Mouse (Mus musculus): Measurements from ENCODE around the gene Ap1ar.

DNA sequence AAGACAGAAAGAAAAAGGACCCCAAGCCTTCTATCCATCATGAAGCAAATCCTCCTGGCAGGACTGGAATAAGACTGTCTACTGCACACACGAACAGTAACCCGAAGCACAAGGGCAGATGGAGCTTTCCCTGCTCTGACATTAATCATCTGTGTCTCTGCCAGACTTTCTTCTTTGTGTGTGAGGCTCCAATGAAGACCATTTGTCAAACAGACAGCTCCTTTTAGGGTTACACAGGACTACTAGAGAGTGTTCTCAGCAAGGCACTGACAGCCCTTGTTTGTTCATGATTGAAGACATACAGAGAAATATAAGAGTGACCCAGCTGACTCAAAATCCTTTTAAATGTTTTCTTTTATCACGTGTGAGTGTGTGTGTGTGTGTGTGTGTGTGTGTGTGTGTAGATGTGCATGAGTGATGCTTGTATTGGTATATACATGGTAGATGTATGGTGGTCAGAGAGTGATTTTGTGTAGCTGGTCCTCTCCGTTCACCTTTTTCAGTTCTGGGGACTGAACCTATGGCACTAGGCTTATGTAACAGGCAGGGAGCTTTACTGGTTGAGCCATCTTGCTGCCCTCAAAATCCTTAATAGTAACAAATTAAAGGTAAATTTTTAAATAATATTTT lies 37.0 kb upstream of the Ap1ar start:
- TF ChIP-seq POLR2A (IDR thresholded peaks at IDR 0.05; ENCODE audit: borderline replicate concordance, control insufficient read depth, low read depth, low read length) = no peak
- TF ChIP-seq CTCF (IDR thresholded peaks at IDR 0.05; ENCODE audit: control insufficient read depth, insufficient read depth, low read length) = no peak

Data from bone marrow, adult 2 months (tissue).